Mouse (Mus musculus): ENCODE results near the gene Dhx32. TPM values are rescaled to one million over a fixed set of nuclear protein-coding genes. Genes with fewer than 3 reads are reported as not detected.

Gene Dhx32
- polyA plus RNA-seq (2012; rRNA removed): 26.5 and 28.1 TPM in 2 replicates

- Histone ChIP-seq H3K4me1 (ENCODE audit: control insufficient read depth, insufficient read depth, low read length) (no peaks in the 10 kb centered on the region), H3K4me3 (ENCODE audit: insufficient read depth, low read length) (no peak within 1 kb of the TSS), H3K27ac (ENCODE audit: insufficient read depth, low read length) (no peak within 1 kb of the TSS)
- TF ChIP-seq POLR2A (IDR thresholded peaks at IDR 0.05; ENCODE audit: extremely low read depth, insufficient read depth, low read length): no peak
- TF ChIP-seq CTCF (IDR thresholded peaks at IDR 0.05; ENCODE audit: extremely low read depth, insufficient read depth, low read length): peak; percentile 69
These were observed at the start of gene Dhx32 for GRCm38 (mm10) chr7:133782717-133783435. Dhx32 (minus strand) TSS chr7:133782726.

GRCm38 (mm10) chr7:133829579-133829978 lies 47.1 kb upstream of the Dhx32 start:
- Histone ChIP-seq H3K4me1 (ENCODE audit: control insufficient read depth, insufficient read depth, low read length) (no peaks in the 10 kb centered on the region), H3K4me3 (ENCODE audit: insufficient read depth, low read length) (no peak overlapping the region), H3K27ac (ENCODE audit: insufficient read depth, low read length) (no peak overlapping the region)
- TF ChIP-seq POLR2A (IDR thresholded peaks at IDR 0.05; ENCODE audit: extremely low read depth, insufficient read depth, low read length) (no peak), CTCF (IDR thresholded peaks at IDR 0.05; ENCODE audit: extremely low read depth, insufficient read depth, low read length) (no peak)

GRCm38 (mm10) chr7:133828514-133828913 lies 46.0 kb upstream of the Dhx32 start:
- no peak overlapping the region for H3K4me3 ChIP-seq (ENCODE audit: insufficient read depth, low read length)
- H3K27ac ChIP-seq (ENCODE audit: insufficient read depth, low read length): no peak overlapping the region
- TF ChIP-seq POLR2A (IDR thresholded peaks at IDR 0.05; ENCODE audit: extremely low read depth, insufficient read depth, low read length): no peak
- TF ChIP-seq CTCF (IDR thresholded peaks at IDR 0.05; ENCODE audit: extremely low read depth, insufficient read depth, low read length): no peak
- H3K4me1 ChIP-seq (ENCODE audit: control insufficient read depth, insufficient read depth, low read length): no peaks in the 10 kb centered on the region

GRCm38 (mm10) chr7:133824579-133824978 lies 42.1 kb upstream of the Dhx32 start:
- TF ChIP-seq POLR2A (IDR thresholded peaks at IDR 0.05; ENCODE audit: extremely low read depth, insufficient read depth, low read length): no peak
- no peak for TF ChIP-seq CTCF (IDR thresholded peaks at IDR 0.05; ENCODE audit: extremely low read depth, insufficient read depth, low read length)

GRCm38 (mm10) chr7:133823751-133824150 lies 41.2 kb upstream of the Dhx32 start:
- no peak overlapping the region for H3K4me3 ChIP-seq (ENCODE audit: insufficient read depth, low read length)
- TF ChIP-seq CTCF (IDR thresholded peaks at IDR 0.05; ENCODE audit: extremely low read depth, insufficient read depth, low read length): no peak
- no peak for TF ChIP-seq POLR2A (IDR thresholded peaks at IDR 0.05; ENCODE audit: extremely low read depth, insufficient read depth, low read length)
- no peaks in the 10 kb centered on the region for H3K4me1 ChIP-seq (ENCODE audit: control insufficient read depth, insufficient read depth, low read length)
- H3K27ac ChIP-seq (ENCODE audit: insufficient read depth, low read length): no peak overlapping the region

More at GRCm38 (mm10) chr7:133824579-133824978, 42.1 kb upstream of the Dhx32 start:
- Histone ChIP-seq H3K4me3 (ENCODE audit: insufficient read depth, low read length) (no peak overlapping the region), H3K4me1 (ENCODE audit: control insufficient read depth, insufficient read depth, low read length) (no peaks in the 10 kb centered on the region), H3K27ac (ENCODE audit: insufficient read depth, low read length) (no peak overlapping the region)

- no peak overlapping the region for H3K4me3 ChIP-seq (ENCODE audit: insufficient read depth, low read length)
- TF ChIP-seq CTCF (IDR thresholded peaks at IDR 0.05; ENCODE audit: extremely low read depth, insufficient read depth, low read length) (no peak), POLR2A (IDR thresholded peaks at IDR 0.05; ENCODE audit: extremely low read depth, insufficient read depth, low read length) (no peak)
- peaks cover 5% of the 10 kb centered on the region for H3K4me1 ChIP-seq (ENCODE audit: control insufficient read depth, insufficient read depth, low read length)
- H3K27ac ChIP-seq (ENCODE audit: insufficient read depth, low read length): no peak overlapping the region
These were observed 30.8 kb upstream of the Dhx32 start for GRCm38 (mm10) chr7:133813331-133813730.

GRCm38 (mm10) chr7:133812927-133813326 lies 30.4 kb upstream of the Dhx32 start:
- Histone ChIP-seq H3K27ac (ENCODE audit: insufficient read depth, low read length) (no peak overlapping the region), H3K4me3 (ENCODE audit: insufficient read depth, low read length) (no peak overlapping the region), H3K4me1 (ENCODE audit: control insufficient read depth, insufficient read depth, low read length) (peaks cover 5% of the 10 kb centered on the region)
- TF ChIP-seq POLR2A (IDR thresholded peaks at IDR 0.05; ENCODE audit: extremely low read depth, insufficient read depth, low read length) (no peak), CTCF (IDR thresholded peaks at IDR 0.05; ENCODE audit: extremely low read depth, insufficient read depth, low read length) (no peak)

GRCm38 (mm10) chr7:133805614-133806175 lies 23.2 kb upstream of the Dhx32 start:
- H3K27ac ChIP-seq (ENCODE audit: insufficient read depth, low read length): no peak overlapping the region
- no peak overlapping the region for H3K4me3 ChIP-seq (ENCODE audit: insufficient read depth, low read length)
- TF ChIP-seq CTCF (IDR thresholded peaks at IDR 0.05; ENCODE audit: extremely low read depth, insufficient read depth, low read length) (peak; percentile 97), POLR2A (IDR thresholded peaks at IDR 0.05; ENCODE audit: extremely low read depth, insufficient read depth, low read length) (no peak)
- H3K4me1 ChIP-seq (ENCODE audit: control insufficient read depth, insufficient read depth, low read length): no peaks in the 10 kb centered on the region

GRCm38 (mm10) chr7:133801823-133802222 lies 19.3 kb upstream of the Dhx32 start:
- TF ChIP-seq POLR2A (IDR thresholded peaks at IDR 0.05; ENCODE audit: extremely low read depth, insufficient read depth, low read length): no peak
- TF ChIP-seq CTCF (IDR thresholded peaks at IDR 0.05; ENCODE audit: extremely low read depth, insufficient read depth, low read length): no peak
- H3K4me3 ChIP-seq (ENCODE audit: insufficient read depth, low read length): no peak overlapping the region
- no peak overlapping the region for H3K27ac ChIP-seq (ENCODE audit: insufficient read depth, low read length)
- H3K4me1 ChIP-seq (ENCODE audit: control insufficient read depth, insufficient read depth, low read length): no peaks in the 10 kb centered on the region

GRCm38 (mm10) chr7:133799928-133800327 lies 17.4 kb upstream of the Dhx32 start:
- H3K27ac ChIP-seq (ENCODE audit: insufficient read depth, low read length): no peak overlapping the region
- H3K4me1 ChIP-seq (ENCODE audit: control insufficient read depth, insufficient read depth, low read length): no peaks in the 10 kb centered on the region
- H3K4me3 ChIP-seq (ENCODE audit: insufficient read depth, low read length): no peak overlapping the region
- TF ChIP-seq POLR2A (IDR thresholded peaks at IDR 0.05; ENCODE audit: extremely low read depth, insufficient read depth, low read length) (no peak), CTCF (IDR thresholded peaks at IDR 0.05; ENCODE audit: extremely low read depth, insufficient read depth, low read length) (no peak)
